In the genomic region with DNA sequence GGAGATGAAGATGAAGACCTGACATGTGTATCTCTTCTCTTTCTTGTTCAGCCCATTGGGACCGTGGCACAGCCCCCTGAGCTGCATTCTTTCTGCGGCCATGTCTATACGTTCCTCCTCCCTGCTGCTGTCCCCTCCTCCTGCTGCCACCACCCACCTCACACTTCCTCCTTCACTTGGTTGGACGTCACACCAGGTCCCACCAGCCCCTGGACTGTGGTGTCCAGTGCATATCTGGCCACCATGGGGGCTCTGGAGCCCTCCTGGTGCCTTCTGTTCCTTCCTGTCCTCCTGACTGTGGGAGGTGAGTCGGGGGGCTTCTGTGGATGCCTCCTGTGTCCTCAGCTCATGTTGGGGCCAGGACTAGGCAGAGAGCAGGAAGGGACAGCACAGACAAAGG, we compare ENCODE assay signal across 9 mouse cellular contexts. TPM values are rescaled to one million over a fixed set of nuclear protein-coding genes. Genes with fewer than 3 reads are reported as not detected.
DNase-seq lines count a peak whose midpoint lies in the region; ATAC-seq lines count a peak whose summit lies in the region.
"Had no signal": no experiment of that assay in that cellular context is flagged by ENCODE, and none has a peak within 500 bp of the region (broad histone marks: within the 10 kb centered on the region; RNA-seq: fewer than 3 reads in every experiment).

A gene (plus strand): TSS at position 165 of the 400 bp plus-strand sequence.

- no peaks in the 10 kb centered on the region for H3K36me3 ChIP-seq in heart, embryonic 15.5 days
- no peaks in the 10 kb centered on the region for H3K36me3 ChIP-seq in midbrain, embryonic 11.5 days (ENCODE audit: control insufficient read depth, insufficient read depth, low read length)

- H3K4me3 ChIP-seq in heart, embryonic 15.5 days = no peak within 1 kb of the TSS
- no peak within 1 kb of the TSS for H3K4me3 ChIP-seq in midbrain, embryonic 11.5 days (ENCODE audit: low read depth, low read length)

- H3K27me3 ChIP-seq in heart, embryonic 15.5 days = no peaks in the 10 kb centered on the region
- H3K27me3 ChIP-seq in midbrain, embryonic 11.5 days (ENCODE audit: control insufficient read depth, insufficient read depth, low read length) = no peaks in the 10 kb centered on the region

- H3K4me1 ChIP-seq in heart, embryonic 15.5 days (replicated peaks) = no peaks in the 10 kb centered on the region
- H3K4me1 ChIP-seq in midbrain, embryonic 11.5 days (ENCODE audit: control insufficient read depth, insufficient read depth, low read length) = no peaks in the 10 kb centered on the region

- 62% methylated on average over 5 of the region's 5 CpGs for WGBS in heart, embryonic 15.5 days
- WGBS in midbrain, embryonic 11.5 days = 73% methylated on average over 5 of the region's 5 CpGs

- no peak within 1 kb of the TSS for H3K9ac ChIP-seq in heart, embryonic 15.5 days
- H3K9ac ChIP-seq in midbrain, embryonic 11.5 days (ENCODE audit: low read length) = no peak within 1 kb of the TSS

- no peak for DNase-seq in gastrocnemius, postnatal 4 days (ENCODE audit: low spot score in 2 of 2)
- DNase-seq in gastrocnemius, postnatal 36 days = no peak
- no peak for DNase-seq in adrenal gland, postnatal 14 days
- DNase-seq in left cerebral cortex, postnatal 10 days (ENCODE audit: extremely low spot score in 1 of 2, low spot score in 2 of 2) = no peak
- DNase-seq in midbrain, embryonic 11.5 days (ENCODE audit: low spot score, missing footprints) = no peak
- no peak for DNase-seq in right cerebral cortex, adult 18-20 months

- H3K9me3 ChIP-seq in heart, embryonic 15.5 days (replicated peaks) = no peaks in the 10 kb centered on the region
- H3K9me3 ChIP-seq in midbrain, embryonic 11.5 days (ENCODE audit: control insufficient read depth, low read length) = no peaks in the 10 kb centered on the region

- H3K4me2 ChIP-seq in heart, embryonic 15.5 days = no peak within 1 kb of the TSS
- H3K4me2 ChIP-seq in midbrain, embryonic 11.5 days = no peak within 1 kb of the TSS

- intact Hi-C loops in gastrocnemius, postnatal 36 days (cut with DNase I) = no loop called here
- intact Hi-C loops in left cerebral cortex, postnatal 10 days (cut with DNase I) = no loop called here

- H3K27ac ChIP-seq in heart, embryonic 15.5 days = no peak within 1 kb of the TSS; the same call in 1 of the 2 replicates
- H3K27ac ChIP-seq in midbrain, embryonic 11.5 days (ENCODE audit: low read depth, low read length) = no peak within 1 kb of the TSS

- ATAC-seq in heart, embryonic 15.5 days (replicated peaks; ENCODE audit: insufficient number of reproducible peaks, insufficient read depth, low FRiP score, low read depth) = 0 out of 2 replicates have a peak, but pooled peaks have one; percentile 22
- ATAC-seq in midbrain, embryonic 11.5 days (ENCODE audit: low FRiP score) = no peak
- ATAC-seq in megakaryocyte-erythroid progenitor cell, adult 5-6 weeks (replicated peaks; ENCODE audit: low FRiP score, low TSS enrichment, poor library complexity, severe bottlenecking) = no peak

RNA-seq across cellular contexts. Expression of the gene that starts here (rescaled TPM):
- total RNA-seq in gastrocnemius, postnatal 4 days (2021) = 10 to 100 TPM; 24.9 to 33.3 TPM
- total RNA-seq in gastrocnemius, postnatal 36 days (2021) = 1 to 10 TPM; 2.9 to 5.7 TPM
- 19.9 and 30.9 TPM in 2 replicates for total RNA-seq in adrenal gland, postnatal 14 days (2021)
- polyA plus RNA-seq in heart, embryonic 15.5 days (2015; fragmentation: Nextera tagmentation; extraction: Ambion mirVana) = 27.1 and 46.0 TPM in 2 replicates
- total RNA-seq in left cerebral cortex, postnatal 10 days (2021) = 10 to 100 TPM; 20.8 to 20.9 TPM
- polyA plus RNA-seq in midbrain, embryonic 11.5 days (2014; fragmentation: Nextera tagmentation; extraction: Ambion mirVana) = 16.6 and 19.7 TPM in 2 replicates
- total RNA-seq in megakaryocyte-erythroid progenitor cell, adult 5-6 weeks (2014; fragmentation: Nextera tagmentation) = 19.3 TPM in 1 of 2 replicates, not detected in the other
- total RNA-seq in megakaryocyte-erythroid progenitor cell, adult 5-6 weeks (2017) = 5.1 and 26.6 TPM in 2 replicates
- polyA plus RNA-seq: C2C12 had no signal
